Mouse (Mus musculus): Measurements from ENCODE around the gene Zfp276. TPM values are rescaled to one million over a fixed set of nuclear protein-coding genes. Genes with fewer than 3 reads are reported as not detected.
"Not testable (repeated sequence)": the region's sequence is repeated elsewhere in the genome, so short reads cannot be mapped to it uniquely, and the experiment has no call there.

Zfp276 gene
- total RNA-seq (2017), result 55.0 and 57.4 TPM in 2 replicates

- ATAC-seq (ENCODE audit: extremely low read depth, insufficient number of reproducible peaks, low FRiP score, poor library complexity, severe bottlenecking), result peak; percentile 78
These were observed at the start of gene Zfp276, which contains the start of gene Vps9d1 for GRCm38 (mm10) chr8:123254099-123254885. TSS of gene Zfp276 (plus strand) at chr8:123254195. TSS of gene Vps9d1 (minus strand) at chr8:123254348.

- ATAC-seq (ENCODE audit: extremely low read depth, insufficient number of reproducible peaks, low FRiP score, poor library complexity, severe bottlenecking), result no peak
These were observed 42.1 kb upstream of the Zfp276 start for GRCm38 (mm10) chr8:123211876-123212275.

GRCm38 (mm10) chr8:123212321-123213117, 41.5 kb upstream of the Zfp276 start, which contains the start of the genes Chmp1a and Spata33:
TSS of gene Chmp1a (minus strand) at chr8:123212763.
TSS of gene Spata33 (plus strand) at chr8:123212832.
- peak; percentile 69 for ATAC-seq (ENCODE audit: extremely low read depth, insufficient number of reproducible peaks, low FRiP score, poor library complexity, severe bottlenecking)

- no peak for ATAC-seq (ENCODE audit: extremely low read depth, insufficient number of reproducible peaks, low FRiP score, poor library complexity, severe bottlenecking)
These were observed 40.8 kb upstream of the Zfp276 start for GRCm38 (mm10) chr8:123213118-123213772.

GRCm38 (mm10) chr8:123215430-123215829, 38.6 kb upstream of the Zfp276 start:
- no peak for ATAC-seq (ENCODE audit: extremely low read depth, insufficient number of reproducible peaks, low FRiP score, poor library complexity, severe bottlenecking)

GRCm38 (mm10) chr8:123220917-123221316, 33.1 kb upstream of the Zfp276 start:
- no peak for ATAC-seq (ENCODE audit: extremely low read depth, insufficient number of reproducible peaks, low FRiP score, poor library complexity, severe bottlenecking)

GRCm38 (mm10) chr8:123224278-123225266, 29.4 kb upstream of the Zfp276 start, which contains the start of gene Cdk10:
TSS of gene Cdk10 (plus strand) at chr8:123224842.
- peak; percentile 82 for ATAC-seq (ENCODE audit: extremely low read depth, insufficient number of reproducible peaks, low FRiP score, poor library complexity, severe bottlenecking)

- ATAC-seq (ENCODE audit: extremely low read depth, insufficient number of reproducible peaks, low FRiP score, poor library complexity, severe bottlenecking), result no peak
These were observed 25.6 kb upstream of the Zfp276 start for GRCm38 (mm10) chr8:123228416-123228815.

- ATAC-seq (ENCODE audit: extremely low read depth, insufficient number of reproducible peaks, low FRiP score, poor library complexity, severe bottlenecking), result not testable (repeated sequence)
These were observed 23.7 kb upstream of the Zfp276 start for GRCm38 (mm10) chr8:123230326-123230725.

GRCm38 (mm10) chr8:123231742-123232141, 22.3 kb upstream of the Zfp276 start:
- no peak for ATAC-seq (ENCODE audit: extremely low read depth, insufficient number of reproducible peaks, low FRiP score, poor library complexity, severe bottlenecking)

- ATAC-seq (ENCODE audit: extremely low read depth, insufficient number of reproducible peaks, low FRiP score, poor library complexity, severe bottlenecking), result no peak
These were observed 21.4 kb upstream of the Zfp276 start for GRCm38 (mm10) chr8:123232553-123232952.

GRCm38 (mm10) chr8:123233300-123233699, 20.7 kb upstream of the Zfp276 start:
- ATAC-seq (ENCODE audit: extremely low read depth, insufficient number of reproducible peaks, low FRiP score, poor library complexity, severe bottlenecking), result no peak

GRCm38 (mm10) chr8:123233760-123234159, 20.2 kb upstream of the Zfp276 start:
- no peak for ATAC-seq (ENCODE audit: extremely low read depth, insufficient number of reproducible peaks, low FRiP score, poor library complexity, severe bottlenecking)

- ATAC-seq (ENCODE audit: extremely low read depth, insufficient number of reproducible peaks, low FRiP score, poor library complexity, severe bottlenecking), result no peak
These were observed 19.0 kb upstream of the Zfp276 start for GRCm38 (mm10) chr8:123234918-123235519.

- peak; percentile 90 for ATAC-seq (ENCODE audit: extremely low read depth, insufficient number of reproducible peaks, low FRiP score, poor library complexity, severe bottlenecking)
These were observed 18.2 kb upstream of the Zfp276 start, which contains the start of gene Spata2l for GRCm38 (mm10) chr8:123235520-123236497. TSS of gene Spata2l (minus strand) at chr8:123236233.

GRCm38 (mm10) chr8:123239398-123239797, 14.6 kb upstream of the Zfp276 start:
- ATAC-seq (ENCODE audit: extremely low read depth, insufficient number of reproducible peaks, low FRiP score, poor library complexity, severe bottlenecking), result no peak
